Mouse (Mus musculus) layer of hippocampus, adult 11-12 months (tissue): Measurements from ENCODE around the gene Gm20388.
"Not testable (repeated sequence)": the region's sequence is repeated elsewhere in the genome, so short reads cannot be mapped to it uniquely, and the experiment has no call there.

Experiments used
- DNase-seq: peaks from one replicate; pipeline ENCODE4 v3.0.0; 2022; ENCODE audit warnings: low spot score

The Gm20388 gene

DNA sequence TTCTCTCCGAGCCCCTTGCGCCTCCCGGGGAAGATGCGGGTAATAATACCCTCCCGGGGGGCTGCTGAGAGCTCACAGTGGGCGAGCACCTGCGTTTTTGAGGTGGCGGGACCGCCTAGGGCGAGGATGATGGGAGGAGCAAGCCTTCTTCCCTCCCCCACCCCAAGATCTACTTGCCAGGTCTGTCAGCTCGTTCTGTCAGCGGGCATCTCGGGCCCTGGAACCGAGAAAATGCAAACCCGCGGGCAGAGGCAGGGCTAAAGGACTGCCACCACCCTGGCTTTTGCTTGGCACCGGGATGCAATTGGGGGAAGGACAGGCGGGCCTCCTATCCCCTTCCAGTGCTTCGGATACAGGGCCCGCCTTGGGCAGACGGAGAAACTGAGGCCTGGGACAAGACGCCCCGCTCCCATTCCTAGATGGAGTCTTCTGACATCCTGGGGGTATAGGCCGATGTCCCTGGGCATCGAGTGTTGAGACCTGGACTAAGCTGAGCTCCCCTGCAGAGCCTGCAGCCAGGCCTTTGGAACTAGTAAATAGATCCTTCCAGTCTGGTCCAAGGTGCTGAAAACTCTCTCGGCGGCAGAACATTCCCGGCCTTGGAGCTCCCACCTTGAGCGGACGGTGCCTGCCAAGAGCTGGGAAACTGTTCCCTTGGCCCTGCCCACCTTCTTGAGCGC, 1742.8 kb downstream of the Gm20388 start:
- DNase-seq, result no peak

DNA sequence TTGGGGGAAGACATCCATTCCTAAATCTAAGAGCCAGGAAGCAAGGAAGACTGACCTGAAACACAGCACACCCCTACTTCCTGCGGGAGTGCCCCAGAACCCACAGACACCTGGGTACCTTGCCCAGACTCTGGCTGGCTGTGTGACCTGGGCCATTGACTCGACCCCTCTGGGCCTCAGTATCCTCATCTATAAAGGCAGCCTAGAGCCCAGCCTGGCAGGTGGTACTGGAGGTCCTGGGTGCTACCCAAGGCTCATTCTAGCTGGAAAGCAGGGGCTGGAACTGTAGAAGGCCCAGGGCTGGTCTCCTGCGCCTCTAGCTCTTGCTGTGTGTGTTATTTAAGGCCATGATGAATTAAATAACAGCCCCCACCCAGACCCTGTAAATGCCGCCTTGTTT, 1743.5 kb downstream of the Gm20388 start:
- DNase-seq, result no peak

DNA sequence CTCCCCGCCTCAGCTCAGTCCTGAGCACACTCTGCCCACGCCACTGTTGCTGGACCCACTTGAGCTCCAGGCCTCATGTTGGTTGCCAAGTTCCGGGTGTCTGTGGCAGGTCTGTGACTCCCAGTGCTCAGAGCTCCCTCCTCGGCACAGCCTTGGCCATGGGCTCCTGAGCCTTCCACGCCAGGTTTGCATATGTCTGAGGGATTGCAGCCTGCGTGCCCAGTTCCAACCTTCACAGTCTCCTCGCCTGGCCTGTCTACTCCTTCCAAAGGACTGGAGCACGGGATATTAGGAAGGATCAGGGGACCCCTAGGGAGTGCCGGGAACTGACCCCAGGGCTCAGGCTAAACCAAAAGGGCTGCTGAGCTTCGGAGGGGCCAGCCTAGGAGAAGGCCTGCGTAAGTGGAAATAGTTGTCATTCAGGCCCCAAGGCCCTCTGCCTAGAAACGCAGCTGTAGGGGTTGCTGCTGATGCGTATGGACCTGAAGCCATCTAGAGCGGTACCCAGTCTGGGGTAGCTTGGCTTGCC, 1744.4 kb downstream of the Gm20388 start:
- DNase-seq, result no peak

DNA sequence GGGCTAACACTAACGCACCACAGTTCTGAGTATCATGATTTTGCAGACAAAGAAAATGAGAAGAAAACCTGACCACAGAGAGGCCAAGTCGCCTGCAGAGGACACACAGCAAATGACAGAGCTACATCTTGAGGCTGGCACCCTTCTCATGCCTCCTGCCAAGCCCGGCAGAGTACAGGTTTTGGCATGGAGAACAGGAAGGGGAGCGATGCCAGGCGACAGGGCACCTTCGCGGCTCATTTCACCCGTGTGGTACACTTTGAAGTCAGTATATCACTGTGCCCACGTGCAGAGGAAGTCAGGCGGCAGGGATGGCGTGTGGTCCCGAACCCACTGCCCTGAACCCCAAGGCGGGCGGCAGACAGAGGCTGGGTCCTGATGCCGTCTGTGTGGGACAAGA, 1750.0 kb downstream of the Gm20388 start:
- DNase-seq, result no peak

DNA sequence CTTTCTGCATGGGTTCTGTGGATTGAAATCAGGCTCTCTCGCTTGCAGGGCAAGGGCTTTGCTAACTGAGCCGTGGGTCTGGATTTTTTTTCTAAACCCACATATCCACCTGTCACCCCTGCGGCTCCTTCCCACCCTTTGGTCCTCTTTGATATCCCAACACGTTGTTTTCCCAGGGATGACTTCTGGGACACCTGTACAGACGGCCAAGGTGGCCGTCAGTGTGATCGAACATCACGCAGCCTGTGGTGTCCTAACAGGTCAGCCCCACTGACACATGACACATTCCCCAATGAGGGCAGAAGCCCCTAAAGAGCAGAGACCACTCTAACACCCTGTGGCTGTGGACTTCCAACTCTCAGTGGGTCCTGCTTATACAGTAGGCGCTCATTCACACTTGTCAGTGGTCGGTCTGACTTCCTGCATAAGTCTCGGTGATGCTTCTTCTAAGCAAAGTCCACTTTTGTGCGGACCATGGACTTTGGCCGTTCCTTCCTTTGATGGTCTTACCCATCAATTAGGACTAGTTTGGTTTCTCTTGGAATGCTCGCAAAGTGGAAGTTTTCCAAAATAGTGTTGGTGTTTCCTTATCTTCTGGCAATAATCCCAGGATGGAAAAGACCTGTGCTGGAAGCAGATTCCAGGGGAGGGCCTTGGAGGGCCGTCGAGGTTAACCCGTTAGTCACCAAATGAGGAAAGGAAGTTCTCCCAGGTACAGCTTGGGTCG, 1751.2 kb downstream of the Gm20388 start:
- no peak for DNase-seq

DNA sequence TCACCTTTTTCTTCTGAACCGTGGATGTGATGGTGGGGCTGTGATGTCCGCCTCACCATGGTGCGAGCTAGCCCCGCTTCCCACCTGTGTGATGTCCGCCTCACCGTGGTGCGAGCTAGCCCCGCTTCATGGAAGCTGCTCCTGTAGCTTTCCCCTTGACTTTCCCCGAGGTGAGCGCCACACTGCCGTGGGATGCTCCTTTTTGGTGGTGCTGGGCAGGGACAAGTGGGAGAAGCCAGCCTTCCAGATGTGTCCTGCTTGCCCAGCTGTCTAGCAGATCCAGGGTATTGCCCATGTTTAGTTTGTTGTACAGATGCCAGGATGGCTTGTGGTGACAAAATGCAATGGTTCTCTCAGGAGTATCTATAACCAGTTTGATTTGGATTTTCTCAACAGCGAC, 1752.5 kb downstream of the Gm20388 start:
- no peak for DNase-seq

DNA sequence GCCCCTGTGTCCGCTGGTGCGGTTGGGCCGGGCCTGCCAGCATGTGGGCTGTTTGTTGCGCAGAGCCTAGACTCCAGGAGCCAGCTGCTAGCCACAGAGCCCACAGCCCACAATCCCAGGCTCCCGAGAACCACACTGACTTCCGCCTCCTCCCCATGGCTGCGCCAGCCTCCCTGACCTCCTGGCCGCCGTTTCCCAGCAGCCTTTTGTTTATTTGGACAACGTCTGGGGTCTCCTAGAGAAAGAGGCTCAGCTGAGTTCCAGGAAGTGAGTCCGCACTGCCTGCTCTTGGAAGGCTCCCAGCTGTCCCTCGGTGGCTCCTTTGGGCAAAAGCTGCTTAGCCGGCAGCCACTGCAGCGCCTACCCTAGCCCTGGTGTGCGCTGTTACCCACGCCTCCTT, 1754.7 kb downstream of the Gm20388 start:
- no peak for DNase-seq

DNA sequence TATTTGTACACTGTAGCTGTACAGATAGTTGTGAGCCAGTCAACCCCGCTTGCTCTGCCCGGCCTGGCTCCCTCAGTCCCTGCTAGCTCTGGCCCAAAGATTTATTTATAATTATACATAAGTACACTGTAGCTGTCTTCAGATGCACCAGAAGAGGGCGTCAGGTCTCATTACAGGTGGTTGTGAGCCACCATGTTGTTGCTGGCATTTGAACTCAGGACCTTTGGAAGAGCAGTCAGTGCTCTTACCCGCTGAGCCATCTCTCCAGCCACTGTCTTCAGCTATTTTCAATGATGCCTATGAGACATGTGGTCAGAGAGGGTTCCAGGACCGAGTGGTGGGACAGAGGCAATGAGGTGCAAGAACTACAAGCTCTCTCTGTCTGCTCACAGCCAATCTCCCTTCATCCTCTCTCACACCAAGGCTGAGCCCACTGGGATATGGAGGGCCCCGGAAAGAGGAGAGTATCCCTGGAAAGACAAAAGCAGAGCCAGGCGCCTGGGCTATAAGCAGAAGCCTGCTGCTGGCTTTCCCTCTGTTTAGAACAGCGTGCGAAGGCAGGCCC, 1757.4 kb downstream of the Gm20388 start:
- not testable (repeated sequence) for DNase-seq

DNA sequence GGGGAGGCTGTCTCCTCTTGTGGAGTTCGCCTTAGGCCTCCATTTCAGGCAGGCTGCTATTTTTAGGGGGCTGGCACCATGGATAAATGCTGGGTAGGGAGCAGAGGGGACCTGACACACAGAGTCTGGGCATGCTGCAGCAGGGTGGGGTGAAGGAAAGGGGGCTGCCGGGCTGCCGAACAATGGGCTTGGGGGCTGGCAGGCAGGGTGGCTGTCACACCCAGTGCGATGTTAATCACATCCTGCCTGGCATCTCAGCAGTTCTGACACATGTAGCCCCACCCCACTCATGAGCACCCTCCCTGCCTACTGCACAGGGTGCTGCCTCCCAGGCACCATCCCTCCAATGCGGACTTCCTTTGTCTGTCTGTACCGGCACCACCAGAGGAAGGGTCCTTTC, 1757.9 kb downstream of the Gm20388 start:
- peak; percentile 36 for DNase-seq

DNA sequence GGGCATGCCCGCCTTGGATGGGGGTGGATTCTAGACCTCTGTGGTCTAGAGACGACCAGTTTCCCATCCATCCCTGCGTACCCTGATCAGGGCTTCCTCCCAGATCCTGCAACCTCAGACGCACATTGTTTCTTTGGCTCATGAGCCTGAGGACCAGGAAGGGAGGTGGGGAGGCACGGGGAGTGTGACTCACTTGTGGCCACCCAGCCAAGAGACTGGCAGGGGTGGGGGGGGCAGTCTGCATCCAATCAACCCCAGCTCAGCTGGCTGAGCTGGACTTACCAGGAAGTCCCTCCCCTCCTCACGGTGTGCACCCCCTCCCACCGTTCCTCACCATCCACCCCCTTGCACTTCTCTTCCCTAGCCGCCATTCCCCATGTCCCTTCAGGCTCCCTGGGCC, 1758.6 kb downstream of the Gm20388 start:
- DNase-seq, result no peak

DNA sequence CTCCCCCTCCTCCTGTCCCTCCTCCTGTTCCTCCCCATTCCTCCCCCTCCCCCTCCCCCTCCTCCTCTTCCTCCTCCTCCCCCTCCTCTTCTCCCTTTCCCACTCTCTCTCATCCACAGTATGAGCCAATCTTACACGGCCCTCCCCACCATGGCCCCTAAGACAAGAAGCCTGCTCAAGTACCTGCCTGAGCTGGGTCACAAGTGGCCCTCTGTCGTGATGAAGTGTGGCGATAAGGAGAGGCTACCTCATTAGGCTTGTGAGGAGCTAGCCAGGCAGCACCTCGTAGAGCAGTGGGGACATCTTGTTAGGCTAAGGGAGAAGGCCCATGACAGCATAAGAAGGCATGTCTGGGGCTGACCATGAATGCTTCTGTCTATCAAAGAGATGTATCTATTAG, 1762.5 kb downstream of the Gm20388 start:
- no peak for DNase-seq

DNA sequence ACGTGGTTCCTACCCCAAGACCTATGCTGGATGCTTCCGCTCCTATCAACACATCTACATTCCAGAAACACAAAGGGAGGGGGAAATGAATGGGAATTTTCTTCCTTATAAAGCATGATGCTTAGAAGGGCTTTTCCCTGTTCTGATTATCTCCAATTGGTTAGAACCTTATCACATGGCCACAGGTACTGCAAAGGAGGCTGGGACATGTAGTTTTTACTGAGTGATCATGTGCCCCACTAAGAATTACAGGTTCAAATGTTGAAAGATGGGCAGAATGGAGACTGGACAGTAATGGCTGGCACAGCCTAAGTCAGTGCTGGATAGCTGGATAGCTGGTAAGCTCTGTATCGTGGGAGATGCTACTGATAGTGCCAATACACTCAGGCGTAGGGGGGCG, 1763.3 kb downstream of the Gm20388 start:
- DNase-seq, result peak; percentile 49

DNA sequence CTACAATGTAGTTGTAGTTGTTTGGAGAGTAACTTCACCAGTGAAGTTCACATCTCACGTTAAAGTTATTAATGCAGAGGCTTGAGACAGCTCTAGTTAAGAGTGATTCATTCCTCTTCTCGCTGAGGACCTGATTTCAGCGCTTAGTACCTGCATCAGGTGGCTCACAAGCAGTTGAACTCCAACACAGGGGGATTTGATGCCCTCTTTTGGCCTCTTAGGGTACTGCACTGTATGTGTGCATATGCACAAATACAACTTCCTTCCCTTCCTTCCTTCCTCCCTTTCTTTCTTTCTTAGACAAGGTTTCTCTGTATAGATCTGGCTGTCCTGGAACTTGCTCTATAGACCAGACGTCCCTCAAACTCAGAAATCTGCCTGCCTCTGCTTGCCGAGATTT, 1763.9 kb downstream of the Gm20388 start:
- no peak for DNase-seq

DNA sequence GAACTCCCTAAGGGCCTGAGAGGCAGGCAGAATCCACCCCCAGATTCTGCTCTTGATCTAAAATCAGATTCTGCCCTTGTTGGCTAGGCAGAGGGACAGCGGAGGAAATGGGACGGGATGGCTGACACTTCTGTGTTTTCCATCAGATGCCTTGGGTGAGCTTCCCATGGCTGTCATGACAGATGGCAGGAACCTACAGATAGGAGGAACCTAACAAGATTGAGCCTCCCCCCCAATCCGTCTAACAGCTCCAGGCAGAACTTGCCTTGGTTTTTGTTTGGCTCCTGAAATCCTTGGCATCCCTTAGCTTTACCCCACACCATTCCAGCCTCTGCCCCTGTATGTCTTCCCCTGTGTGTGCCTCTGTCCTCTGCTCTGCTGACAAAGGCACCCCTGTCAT, 1764.5 kb downstream of the Gm20388 start:
- DNase-seq, result no peak

DNA sequence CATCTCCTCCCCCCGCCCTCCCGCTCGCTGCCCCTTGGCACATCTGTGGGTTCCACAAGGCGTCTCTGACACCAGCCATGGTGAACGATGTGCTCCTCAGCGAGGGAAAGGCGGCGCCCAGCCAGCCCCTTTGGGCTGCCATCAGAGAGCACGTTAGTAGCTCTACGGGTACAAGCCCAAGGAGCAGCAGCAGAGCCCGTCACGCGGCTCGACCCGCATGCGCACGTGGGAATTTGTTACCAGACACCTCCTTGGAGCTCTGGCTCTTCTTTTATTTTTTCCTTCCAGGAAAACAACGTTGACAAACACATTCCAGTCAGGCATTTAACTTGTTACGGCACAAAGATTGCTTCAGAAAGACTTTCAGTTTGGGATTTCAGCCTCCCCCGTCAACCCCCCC, 1765.1 kb downstream of the Gm20388 start:
- DNase-seq, result peak; percentile 48

DNA sequence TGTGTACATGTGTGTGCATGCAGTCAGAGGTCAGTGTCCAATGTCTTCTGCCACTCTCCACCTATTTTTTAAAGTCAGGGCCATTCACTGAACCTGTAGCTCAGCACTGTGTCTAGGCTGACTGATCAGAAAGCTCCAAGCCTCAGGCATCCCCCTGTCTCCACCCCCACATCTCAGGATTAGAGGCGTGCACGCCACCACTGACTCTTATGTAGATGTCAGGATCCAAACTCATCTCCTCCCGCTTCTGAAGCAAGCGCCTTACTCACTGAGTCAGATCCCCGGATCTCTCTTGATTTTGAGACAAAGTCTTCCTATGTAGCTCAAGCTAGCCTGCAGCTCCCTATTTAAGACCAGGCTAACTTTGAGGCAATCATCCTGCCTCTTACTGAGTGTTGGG, 1768.1 kb downstream of the Gm20388 start:
- no peak for DNase-seq

DNA sequence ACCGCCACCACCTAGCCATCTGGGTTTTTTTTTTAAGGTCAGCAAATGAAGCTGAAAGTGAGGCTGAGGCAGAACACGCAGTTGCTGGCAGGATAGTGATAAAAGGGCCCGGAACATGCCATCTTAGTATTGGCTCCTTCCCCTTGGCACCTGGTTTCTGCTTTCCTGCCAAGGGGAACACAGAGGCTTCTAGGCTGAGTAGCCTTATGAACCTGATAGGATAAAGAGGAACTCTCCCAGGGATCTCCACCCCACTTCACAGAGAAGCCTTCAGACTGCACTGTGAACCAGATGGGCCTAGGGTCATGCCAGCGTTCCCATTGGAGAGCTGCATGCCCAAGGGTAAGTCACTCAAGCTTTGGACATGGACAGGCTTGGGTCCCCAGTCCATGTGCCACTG, 1770.3 kb downstream of the Gm20388 start:
- no peak for DNase-seq

DNA sequence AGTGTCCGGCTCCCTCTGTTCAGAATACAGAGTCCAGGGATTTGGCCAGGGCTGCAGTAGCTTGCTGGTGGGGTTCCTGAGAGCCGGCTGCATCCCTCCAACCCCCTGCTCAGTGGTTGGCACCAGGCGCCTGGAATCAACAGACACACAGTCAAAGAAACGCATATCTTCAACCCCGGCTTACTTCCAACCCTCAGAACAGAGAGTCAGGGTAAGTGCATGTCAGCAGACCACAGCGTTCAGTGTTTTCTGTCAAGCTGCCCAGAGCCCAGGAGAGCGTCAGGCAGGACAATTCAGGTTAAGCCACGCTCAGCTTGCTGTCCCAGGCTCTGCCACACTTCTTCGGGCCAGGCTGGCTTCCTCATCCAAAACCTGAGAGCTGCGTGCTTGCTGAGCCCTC, 1770.8 kb downstream of the Gm20388 start:
- no peak for DNase-seq

DNA sequence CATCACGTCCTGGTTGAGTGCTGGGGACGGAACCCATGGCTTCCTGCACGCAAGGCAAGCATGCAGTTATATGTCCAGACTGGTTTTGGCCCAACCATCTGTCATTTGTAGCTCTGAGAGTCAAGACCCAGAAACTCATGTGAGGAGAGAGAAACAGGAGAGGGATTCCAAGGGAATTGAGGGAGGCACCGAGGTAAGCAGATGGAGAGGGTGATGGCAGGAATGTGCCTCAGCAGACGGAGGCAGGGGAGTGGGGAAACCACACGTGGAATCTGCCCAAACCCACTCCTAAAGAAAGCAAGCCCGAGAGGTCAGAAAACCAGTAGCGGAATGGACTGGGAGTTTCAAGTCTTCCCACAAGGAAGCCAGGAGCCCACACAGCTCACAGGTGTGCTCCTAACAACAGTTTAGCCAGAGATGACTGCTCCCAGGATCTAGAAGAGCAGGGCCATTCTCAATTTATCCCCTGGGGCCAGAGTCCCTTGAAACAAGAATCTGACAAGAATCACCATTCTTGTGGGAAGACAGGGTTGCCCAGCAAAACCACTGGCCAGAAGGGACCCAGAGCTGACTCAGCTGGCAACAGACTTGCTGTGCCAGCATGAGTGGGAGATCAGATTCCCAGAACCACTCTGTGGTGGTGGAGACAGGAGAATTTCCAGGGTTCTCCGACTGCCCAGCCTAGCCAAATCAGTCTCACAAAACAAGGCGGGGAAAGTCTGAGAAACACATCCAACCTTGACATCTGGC, 1772.6 kb downstream of the Gm20388 start:
- DNase-seq, result no peak

DNA sequence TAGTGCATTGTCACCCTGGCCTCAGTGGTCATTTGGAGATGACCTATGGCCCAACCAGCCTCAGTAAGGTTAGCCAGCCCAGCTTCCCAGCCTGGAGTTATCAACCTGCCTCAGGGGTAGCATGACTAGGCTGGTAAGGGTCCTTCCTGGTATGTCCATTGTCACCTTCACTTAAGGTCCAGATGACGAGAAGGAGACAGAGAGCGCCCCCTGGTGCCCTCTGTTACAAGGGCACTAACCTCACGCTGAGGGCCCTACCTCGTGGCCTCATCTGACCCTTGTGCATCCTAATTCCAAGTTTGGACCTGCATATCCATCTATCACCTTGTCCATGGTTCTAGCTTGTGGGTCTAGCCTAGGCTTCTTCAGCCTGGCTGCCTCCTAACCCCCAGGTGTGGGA, 1774.8 kb downstream of the Gm20388 start:
- peak; percentile 69 for DNase-seq

DNA sequence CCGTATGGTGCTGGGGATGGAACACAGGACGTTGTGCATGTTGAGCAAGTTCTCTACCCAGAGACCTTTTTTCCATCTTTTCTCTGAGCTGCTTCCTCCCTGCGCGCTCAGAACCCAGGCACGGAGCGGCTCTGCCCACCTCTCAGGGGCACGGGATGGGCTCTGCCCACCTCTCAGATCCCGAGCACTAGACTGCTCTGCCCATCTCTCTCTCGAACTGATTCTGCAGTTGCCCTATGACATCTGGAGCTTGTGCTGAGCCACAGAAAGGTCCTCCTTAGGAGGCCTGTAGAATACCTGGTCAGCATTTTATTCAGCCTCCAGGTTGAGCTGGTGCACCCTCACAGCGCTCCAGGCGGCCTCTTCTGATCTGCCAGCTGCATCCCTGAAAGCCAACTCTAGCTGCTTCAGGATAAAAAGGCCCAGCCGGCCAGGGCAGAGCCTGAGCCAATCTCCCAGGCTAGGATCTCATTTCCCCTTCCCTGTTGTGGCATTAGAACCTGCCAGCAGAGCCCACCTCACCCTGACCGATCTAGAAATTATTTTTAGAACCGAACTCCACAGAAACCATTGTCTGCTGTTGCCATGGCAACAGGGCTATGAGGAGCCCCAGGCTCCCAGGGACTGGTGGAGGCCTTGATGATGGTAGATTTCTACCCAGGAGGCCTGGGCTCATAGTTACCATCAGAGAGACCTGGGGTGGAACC, 1777.0 kb downstream of the Gm20388 start:
- peak; percentile 75 for DNase-seq

DNA sequence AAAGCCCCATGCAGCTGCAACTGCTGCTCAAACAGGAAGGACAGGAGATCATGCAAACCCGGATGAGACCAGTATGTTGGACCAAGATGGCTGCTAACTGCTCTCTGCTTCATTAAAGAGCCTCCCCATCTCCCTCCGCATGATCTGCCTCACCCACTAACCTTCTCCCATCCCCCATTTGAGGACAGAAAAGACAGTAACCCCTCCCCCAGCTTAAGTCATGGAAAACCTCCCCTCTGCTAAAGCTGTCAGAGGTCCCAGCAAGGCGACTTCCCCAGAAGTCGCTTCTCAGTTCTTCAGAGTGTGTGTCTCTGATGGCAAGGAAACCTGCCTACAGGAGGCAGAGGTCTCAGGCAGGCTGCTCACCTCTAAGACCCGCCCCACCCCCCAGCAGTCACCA, 1777.9 kb downstream of the Gm20388 start:
- DNase-seq, result no peak
